Mouse (Mus musculus): ENCODE results near the gene Smim4. TPM values are rescaled to one million over a fixed set of nuclear protein-coding genes. Genes with fewer than 3 reads are reported as not detected.

Smim4 gene
- polyA plus RNA-seq, 1 experiment from 2014 or later, result 82.2 TPM

GRCm38 (mm10) chr14:31105156-31105555 is 23.6 kb downstream of the Smim4 start:
- H3K4me3 ChIP-seq (ENCODE audit: low read length), result no peak overlapping the region
- no peak overlapping the region for H3K9ac ChIP-seq (ENCODE audit: low read length)
- H3K4me2 ChIP-seq (ENCODE audit: low read depth, low read length), result no peak overlapping the region
- no peaks in the 10 kb centered on the region for H3K27me3 ChIP-seq (ENCODE audit: control insufficient read depth, insufficient read depth, low read depth, low read length)
- H3K36me3 ChIP-seq (ENCODE audit: control insufficient read depth, insufficient read depth, low read length), result peaks cover 30% of the 10 kb centered on the region
- H3K4me1 ChIP-seq (replicated peaks; ENCODE audit: control insufficient read depth, insufficient read depth, low read length), result no peaks in the 10 kb centered on the region
- no peak overlapping the region for H3K27ac ChIP-seq (ENCODE audit: low read length)
- WGBS, result 66% methylated on average over 2 of the region's 2 CpGs
- ATAC-seq (ENCODE audit: low read depth), result no peak
- no peaks in the 10 kb centered on the region for H3K9me3 ChIP-seq (ENCODE audit: control insufficient read depth, low read length)

DNA sequence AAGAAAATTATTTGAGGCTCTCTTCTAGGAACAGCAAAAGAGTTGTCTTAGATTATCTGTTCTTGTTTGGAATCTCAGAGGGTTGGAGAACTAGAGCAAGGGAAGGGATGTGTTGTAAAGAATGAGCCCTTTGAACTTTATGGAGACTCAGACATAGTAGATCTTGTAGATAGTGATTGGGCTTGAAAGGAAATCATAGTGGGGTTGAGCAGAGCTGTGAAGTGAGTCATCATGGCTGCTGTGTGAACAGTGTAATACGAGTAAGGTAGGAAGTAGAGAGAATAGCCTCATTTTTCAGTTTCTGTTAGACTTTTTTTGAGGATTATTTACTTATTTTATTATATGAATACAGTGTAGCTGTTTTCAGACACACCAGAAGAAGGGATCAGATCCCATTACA is 38.8 kb downstream of the Smim4 start:
- peaks cover 39% of the 10 kb centered on the region for H3K36me3 ChIP-seq (ENCODE audit: control insufficient read depth, insufficient read depth, low read length)
- no peak for ATAC-seq (ENCODE audit: low read depth)

DNA sequence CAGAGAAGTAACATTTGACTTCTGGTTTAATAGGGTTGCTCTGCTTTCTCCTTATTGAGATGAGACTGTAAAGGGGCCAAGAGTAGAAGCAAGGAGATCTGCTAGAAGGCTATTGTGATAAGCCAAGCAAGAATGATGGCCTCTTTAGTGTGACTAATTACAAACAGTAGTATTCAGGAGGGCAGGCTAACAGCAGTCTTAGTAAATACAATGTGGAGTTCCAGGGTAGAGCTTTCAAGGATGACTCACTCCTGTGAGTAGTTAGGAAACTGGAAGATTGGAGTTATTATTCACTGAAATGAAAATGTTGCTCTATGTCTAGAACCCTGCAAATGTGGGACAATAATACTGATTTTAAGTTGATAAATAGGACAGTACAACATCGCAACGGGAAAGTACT is 40.2 kb downstream of the Smim4 start:
- no peak overlapping the region for H3K4me2 ChIP-seq (ENCODE audit: low read depth, low read length)
- 94% methylated on average over 2 of the region's 2 CpGs for WGBS
- ATAC-seq (ENCODE audit: low read depth), result no peak
- no peak overlapping the region for H3K9ac ChIP-seq (ENCODE audit: low read length)
- no peaks in the 10 kb centered on the region for H3K27me3 ChIP-seq (ENCODE audit: control insufficient read depth, insufficient read depth, low read depth, low read length)
- H3K4me3 ChIP-seq (ENCODE audit: low read length), result no peak overlapping the region
- H3K27ac ChIP-seq (ENCODE audit: low read length), result no peak overlapping the region
- no peaks in the 10 kb centered on the region for H3K9me3 ChIP-seq (ENCODE audit: control insufficient read depth, low read length)
- H3K4me1 ChIP-seq (replicated peaks; ENCODE audit: control insufficient read depth, insufficient read depth, low read length), result no peaks in the 10 kb centered on the region
- peaks cover 36% of the 10 kb centered on the region for H3K36me3 ChIP-seq (ENCODE audit: control insufficient read depth, insufficient read depth, low read length)

More for the DNA sequence above, 38.8 kb downstream of the Smim4 start:
- Histone ChIP-seq H3K4me2 (ENCODE audit: low read depth, low read length) (no peak overlapping the region), H3K27ac (ENCODE audit: low read length) (no peak overlapping the region), H3K9ac (ENCODE audit: low read length) (no peak overlapping the region), H3K4me1 (replicated peaks; ENCODE audit: control insufficient read depth, insufficient read depth, low read length) (no peaks in the 10 kb centered on the region), H3K4me3 (ENCODE audit: low read length) (no peak overlapping the region), H3K9me3 (ENCODE audit: control insufficient read depth, low read length) (no peaks in the 10 kb centered on the region), H3K27me3 (ENCODE audit: control insufficient read depth, insufficient read depth, low read depth, low read length) (no peaks in the 10 kb centered on the region)
- 72% methylated on average over 1 of the region's 1 CpGs for WGBS

GRCm38 (mm10) chr14:31087433-31087832 is 41.3 kb downstream of the Smim4 start:
- Histone ChIP-seq H3K9me3 (ENCODE audit: control insufficient read depth, low read length) (no peaks in the 10 kb centered on the region), H3K27me3 (ENCODE audit: control insufficient read depth, insufficient read depth, low read depth, low read length) (no peaks in the 10 kb centered on the region), H3K36me3 (ENCODE audit: control insufficient read depth, insufficient read depth, low read length) (peaks cover 34% of the 10 kb centered on the region), H3K9ac (ENCODE audit: low read length) (no peak overlapping the region), H3K4me2 (ENCODE audit: low read depth, low read length) (no peak overlapping the region), H3K27ac (ENCODE audit: low read length) (no peak overlapping the region), H3K4me1 (replicated peaks; ENCODE audit: control insufficient read depth, insufficient read depth, low read length) (no peaks in the 10 kb centered on the region), H3K4me3 (ENCODE audit: low read length) (no peak overlapping the region)
- WGBS, result 84% methylated on average over 6 of the region's 6 CpGs
- no peak for ATAC-seq (ENCODE audit: low read depth)

- peaks cover 30% of the 10 kb centered on the region for H3K36me3 ChIP-seq (ENCODE audit: control insufficient read depth, insufficient read depth, low read length)
- no peaks in the 10 kb centered on the region for H3K27me3 ChIP-seq (ENCODE audit: control insufficient read depth, insufficient read depth, low read depth, low read length)
- H3K27ac ChIP-seq (ENCODE audit: low read length), result no peak overlapping the region
These were observed 47.6 kb downstream of the Smim4 start for GRCm38 (mm10) chr14:31081147-31081546.

GRCm38 (mm10) chr14:31079313-31080028 is 49.3 kb downstream of the Smim4 start:
- ATAC-seq (ENCODE audit: low read depth), result no peak
- Histone ChIP-seq H3K4me3 (ENCODE audit: low read length) (no peak overlapping the region), H3K36me3 (ENCODE audit: control insufficient read depth, insufficient read depth, low read length) (peaks cover 34% of the 10 kb centered on the region), H3K4me2 (ENCODE audit: low read depth, low read length) (no peak overlapping the region), H3K9me3 (ENCODE audit: control insufficient read depth, low read length) (no peaks in the 10 kb centered on the region), H3K27ac (ENCODE audit: low read length) (no peak overlapping the region), H3K4me1 (replicated peaks; ENCODE audit: control insufficient read depth, insufficient read depth, low read length) (no peaks in the 10 kb centered on the region), H3K27me3 (ENCODE audit: control insufficient read depth, insufficient read depth, low read depth, low read length) (no peaks in the 10 kb centered on the region), H3K9ac (ENCODE audit: low read length) (no peak overlapping the region)
- 92% methylated on average over 3 of the region's 3 CpGs for WGBS

More at GRCm38 (mm10) chr14:31081147-31081546, 47.6 kb downstream of the Smim4 start:
- no peaks in the 10 kb centered on the region for H3K9me3 ChIP-seq (ENCODE audit: control insufficient read depth, low read length)
- H3K9ac ChIP-seq (ENCODE audit: low read length), result no peak overlapping the region
- no peak for ATAC-seq (ENCODE audit: low read depth)
- no peak overlapping the region for H3K4me2 ChIP-seq (ENCODE audit: low read depth, low read length)
- no peaks in the 10 kb centered on the region for H3K4me1 ChIP-seq (replicated peaks; ENCODE audit: control insufficient read depth, insufficient read depth, low read length)
- H3K4me3 ChIP-seq (ENCODE audit: low read length), result no peak overlapping the region

GRCm38 (mm10) chr14:31078597-31079208 is 50.1 kb downstream of the Smim4 start:
- Histone ChIP-seq H3K9me3 (ENCODE audit: control insufficient read depth, low read length) (no peaks in the 10 kb centered on the region), H3K4me2 (ENCODE audit: low read depth, low read length) (no peak overlapping the region), H3K27ac (ENCODE audit: low read length) (no peak overlapping the region), H3K36me3 (ENCODE audit: control insufficient read depth, insufficient read depth, low read length) (peaks cover 39% of the 10 kb centered on the region), H3K27me3 (ENCODE audit: control insufficient read depth, insufficient read depth, low read depth, low read length) (no peaks in the 10 kb centered on the region), H3K4me1 (replicated peaks; ENCODE audit: control insufficient read depth, insufficient read depth, low read length) (no peaks in the 10 kb centered on the region), H3K4me3 (ENCODE audit: low read length) (no peak overlapping the region), H3K9ac (ENCODE audit: low read length) (no peak overlapping the region)
- no peak for ATAC-seq (ENCODE audit: low read depth)
- WGBS, result 96% methylated on average over 3 of the region's 3 CpGs

- no peak overlapping the region for H3K27ac ChIP-seq (ENCODE audit: low read length)
- no peak overlapping the region for H3K4me2 ChIP-seq (ENCODE audit: low read depth, low read length)
- no peaks in the 10 kb centered on the region for H3K4me1 ChIP-seq (replicated peaks; ENCODE audit: control insufficient read depth, insufficient read depth, low read length)
- no peak overlapping the region for H3K4me3 ChIP-seq (ENCODE audit: low read length)
- H3K9me3 ChIP-seq (ENCODE audit: control insufficient read depth, low read length), result no peaks in the 10 kb centered on the region
- no peaks in the 10 kb centered on the region for H3K27me3 ChIP-seq (ENCODE audit: control insufficient read depth, insufficient read depth, low read depth, low read length)
- H3K36me3 ChIP-seq (ENCODE audit: control insufficient read depth, insufficient read depth, low read length), result peaks cover 31% of the 10 kb centered on the region
- WGBS, result 92% methylated on average over 4 of the region's 4 CpGs
- no peak overlapping the region for H3K9ac ChIP-seq (ENCODE audit: low read length)
- ATAC-seq (ENCODE audit: low read depth), result no peak
These were observed 59.5 kb downstream of the Smim4 start for GRCm38 (mm10) chr14:31069086-31069733.

DNA sequence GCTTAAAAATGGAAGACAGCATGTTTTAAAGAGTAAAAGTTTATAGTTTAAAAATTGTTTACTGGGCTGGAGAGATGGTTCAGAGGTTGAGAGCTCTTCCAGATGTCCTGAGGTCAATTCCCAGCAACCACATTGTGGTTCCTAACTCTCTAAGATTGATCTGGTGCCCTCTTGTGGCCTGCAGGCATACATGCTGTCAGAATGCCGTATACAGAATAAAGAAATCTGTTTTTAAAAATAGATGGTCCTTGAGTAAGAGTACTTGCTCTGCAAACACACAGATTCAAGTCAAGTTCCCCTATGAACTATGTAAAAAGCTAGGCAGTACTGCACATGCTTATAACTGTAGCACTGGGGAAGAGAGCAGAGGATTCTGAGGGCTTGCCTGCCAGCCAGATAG is 66.5 kb downstream of the Smim4 start:
- Histone ChIP-seq H3K36me3 (ENCODE audit: control insufficient read depth, insufficient read depth, low read length) (peaks cover 40% of the 10 kb centered on the region), H3K9ac (ENCODE audit: low read length) (no peak overlapping the region), H3K27ac (ENCODE audit: low read length) (no peak overlapping the region), H3K4me3 (ENCODE audit: low read length) (no peak overlapping the region), H3K27me3 (ENCODE audit: control insufficient read depth, insufficient read depth, low read depth, low read length) (no peaks in the 10 kb centered on the region), H3K4me2 (ENCODE audit: low read depth, low read length) (no peak overlapping the region), H3K9me3 (ENCODE audit: control insufficient read depth, low read length) (no peaks in the 10 kb centered on the region), H3K4me1 (replicated peaks; ENCODE audit: control insufficient read depth, insufficient read depth, low read length) (no peaks in the 10 kb centered on the region)
- ATAC-seq (ENCODE audit: low read depth), result no peak
- WGBS, result 39% methylated on average over 1 of the region's 1 CpGs

All from lung, embryonic 16.5 days (tissue).